Comparison of ENCODE assay signal across 8 mouse cellular contexts in genomic region chr11:74546165-74546564, GRCm38 (mm10).
DNase-seq lines count a peak whose midpoint lies in the region; ATAC-seq and TF ChIP-seq lines count a peak whose summit lies in the region.

No protein-coding gene starts in this region.

- H3K4me2 ChIP-seq in intestine, embryonic 16.5 days (ENCODE audit: low read depth, low read length) = no peak overlapping the region

- DNase-seq in gastrocnemius, postnatal 10 days = peak; percentile 30
- no peak for DNase-seq in gastrocnemius, adult 8-10 months (ENCODE audit: low spot score in 2 of 2)
- peak; percentile 64 for DNase-seq in thymus, adult 2 months
- no peak for DNase-seq in thymus, adult 18-20 months
- DNase-seq in cerebellum, postnatal 14 days = peak; percentile 77 to 83
- DNase-seq in lung, postnatal 10 days = peak; percentile 70

- H3K27ac ChIP-seq in thymus, adult 2 months (ENCODE audit: control insufficient read depth, insufficient read depth, low read length) = no peak overlapping the region
- no peak overlapping the region for H3K27ac ChIP-seq in intestine, embryonic 16.5 days (ENCODE audit: low read length)

- H3K9me3 ChIP-seq in intestine, embryonic 16.5 days (ENCODE audit: control insufficient read depth, low read length) = no peaks in the 10 kb centered on the region

- WGBS in thymus, adult 2 months = 31% methylated on average over 4 of the region's 4 CpGs
- 54% methylated on average over 4 of the region's 4 CpGs for WGBS in intestine, embryonic 16.5 days

- 0 out of 2 replicates have a peak, but pooled peaks have one; percentile 49 for ATAC-seq in intestine, embryonic 16.5 days
- ATAC-seq in megakaryocyte-erythroid progenitor cell, adult 5-6 weeks (replicated peaks; ENCODE audit: low FRiP score, low TSS enrichment, poor library complexity, severe bottlenecking) = no peak

- no peak for TF ChIP-seq CTCF in thymus, adult 2 months (IDR thresholded peaks at IDR 0.05; ENCODE audit: borderline replicate concordance, control insufficient read depth, extremely low read depth, insufficient read depth, low read length, poor library complexity)

- no peak overlapping the region for H3K4me3 ChIP-seq in thymus, adult 2 months (ENCODE audit: control insufficient read depth, insufficient read depth, low read length)
- no peak overlapping the region for H3K4me3 ChIP-seq in intestine, embryonic 16.5 days (ENCODE audit: low read length)

- no peak overlapping the region for H3K9ac ChIP-seq in intestine, embryonic 16.5 days (ENCODE audit: low read depth, low read length)

- no peak for TF ChIP-seq POLR2A in thymus, adult 2 months (IDR thresholded peaks at IDR 0.05; ENCODE audit: control insufficient read depth, extremely low read depth, insufficient read depth, low read length, poor library complexity)

- no peaks in the 10 kb centered on the region for H3K27me3 ChIP-seq in thymus, adult 2 months (ENCODE audit: control insufficient read depth, insufficient read depth, low read length)
- no peaks in the 10 kb centered on the region for H3K27me3 ChIP-seq in intestine, embryonic 16.5 days (replicated peaks; ENCODE audit: control insufficient read depth, insufficient read depth, low read length)

- no peaks in the 10 kb centered on the region for H3K36me3 ChIP-seq in thymus, adult 2 months (ENCODE audit: control insufficient read depth, insufficient read depth, low read length)
- no peaks in the 10 kb centered on the region for H3K36me3 ChIP-seq in intestine, embryonic 16.5 days (ENCODE audit: control insufficient read depth, insufficient read depth, low read length)

- H3K4me1 ChIP-seq in thymus, adult 2 months (replicated peaks; ENCODE audit: control insufficient read depth, insufficient read depth, low read length) = peaks cover 15% of the 10 kb centered on the region
- H3K4me1 ChIP-seq in intestine, embryonic 16.5 days (ENCODE audit: control insufficient read depth, insufficient read depth, low read length) = peaks cover 6% of the 10 kb centered on the region

Comparison
In these comparisons a context has a peak if more than half of its experiments do, and no peak if none do; other contexts are left out.
1. DNase-seq: peak in gastrocnemius, postnatal 10 days (single experiment), thymus, adult 2 months (single experiment), cerebellum, postnatal 14 days (2 of 2) and lung, postnatal 10 days (single experiment); none in gastrocnemius, adult 8-10 months (0 of 2) and thymus, adult 18-20 months (0 of 2).